8 mouse cellular contexts compared by ENCODE assay signal in the genomic region with DNA sequence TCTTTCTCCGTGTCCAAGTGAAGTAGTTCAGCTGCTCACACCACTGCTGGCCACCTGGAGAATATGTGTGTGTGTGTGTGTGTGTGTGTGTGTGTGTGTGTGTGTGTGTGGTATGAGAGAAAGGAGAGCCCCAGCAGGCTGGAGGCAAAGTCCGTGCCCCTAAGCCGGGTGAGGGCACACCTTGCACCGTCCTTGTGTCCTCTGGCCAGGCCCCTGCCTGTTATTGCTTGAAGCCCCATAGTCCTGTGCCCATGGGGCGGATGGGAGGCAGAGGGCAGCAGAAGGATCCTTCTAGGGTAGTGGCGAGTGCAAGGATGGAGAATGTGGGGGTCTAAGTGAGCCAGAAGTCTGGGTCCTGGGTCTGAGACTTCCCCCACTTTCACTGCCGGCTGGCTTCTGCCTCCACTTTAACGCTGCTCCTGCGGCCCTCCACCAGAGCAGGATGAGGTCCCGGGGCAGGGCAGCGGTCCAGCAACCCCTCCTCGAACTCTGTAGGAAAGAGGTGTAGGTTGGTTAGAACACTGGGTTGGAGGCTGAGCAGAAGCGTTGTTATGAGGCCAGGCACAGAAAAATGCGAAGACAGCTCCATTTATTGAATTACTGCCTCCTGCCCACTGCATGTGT. TPM values are rescaled to one million over a fixed set of nuclear protein-coding genes. Genes with fewer than 3 reads are reported as not detected.
DNase-seq lines count a peak whose midpoint lies in the region; ATAC-seq lines count a peak whose summit lies in the region.

No protein-coding gene starts in this region.

- peak overlapping the region; percentile 44 for H3K4me3 ChIP-seq in heart, embryonic 13.5 days
- H3K4me3 ChIP-seq in midbrain, embryonic 13.5 days (replicated peaks) = no peak overlapping the region

- ATAC-seq in heart, embryonic 13.5 days (ENCODE audit: extremely low read depth, insufficient number of reproducible peaks, low FRiP score, low TSS enrichment) = no peak
- no peak for ATAC-seq in midbrain, embryonic 13.5 days

- peaks cover 6% of the 10 kb centered on the region for H3K27me3 ChIP-seq in heart, embryonic 13.5 days (replicated peaks)
- H3K27me3 ChIP-seq in midbrain, embryonic 13.5 days = peaks cover 79% of the 10 kb centered on the region

- 21% methylated on average over 14 of the region's 14 CpGs for WGBS in heart, embryonic 13.5 days
- 14% methylated on average over 14 of the region's 14 CpGs for WGBS in midbrain, embryonic 13.5 days

- peak overlapping the region; percentile 76 for H3K9ac ChIP-seq in heart, embryonic 13.5 days
- no peak overlapping the region for H3K9ac ChIP-seq in midbrain, embryonic 13.5 days (replicated peaks)

- peaks cover 58% of the 10 kb centered on the region for H3K4me1 ChIP-seq in heart, embryonic 13.5 days
- peaks cover 36% of the 10 kb centered on the region for H3K4me1 ChIP-seq in midbrain, embryonic 13.5 days (replicated peaks)

- H3K9me3 ChIP-seq in heart, embryonic 13.5 days = no peaks in the 10 kb centered on the region
- no peaks in the 10 kb centered on the region for H3K9me3 ChIP-seq in midbrain, embryonic 13.5 days

- peak overlapping the region; percentile 68 for H3K4me2 ChIP-seq in heart, embryonic 13.5 days
- peak overlapping the region; percentile 36 for H3K4me2 ChIP-seq in midbrain, embryonic 13.5 days (replicated peaks)

- peaks cover 66% of the 10 kb centered on the region for H3K36me3 ChIP-seq in heart, embryonic 13.5 days
- H3K36me3 ChIP-seq in midbrain, embryonic 13.5 days = no peaks in the 10 kb centered on the region

- H3K27ac ChIP-seq in heart, embryonic 13.5 days (replicated peaks) = peak overlapping the region; percentile 84
- no peak overlapping the region for H3K27ac ChIP-seq in midbrain, embryonic 13.5 days

- DNase-seq in adrenal gland, postnatal 25 days = peak; percentile 30
- DNase-seq in adrenal gland, adult 18-20 months (ENCODE audit: low spot score in 2 of 2) = no peak
- peak; percentile 19 to 23 for DNase-seq in B cell, adult 2 months
- DNase-seq in kidney, postnatal 10 days = peak; percentile 64
- DNase-seq in left cerebral cortex, adult 18-20 months (ENCODE audit: low spot score in 2 of 2) = no peak
- DNase-seq in spleen, postnatal 36 days (ENCODE audit: low spot score in 2 of 2) = no peak

RNA-seq across cellular contexts. Expression of a gene that starts 5.3 kb away (rescaled TPM):
- total RNA-seq in adrenal gland, postnatal 25 days (2021) = 9.6 and 13.7 TPM in 2 replicates
- total RNA-seq in adrenal gland, adult 18-20 months (2021) = 1 to 10 TPM; 5.0 to 5.4 TPM
- 7.1 and 7.4 TPM in 2 replicates for polyA plus RNA-seq in heart, embryonic 13.5 days (2015; fragmentation: Nextera tagmentation; extraction: Ambion mirVana)
- polyA plus RNA-seq in midbrain, embryonic 13.5 days (2015; fragmentation: Nextera tagmentation; extraction: Ambion mirVana) = 4.6 and 4.8 TPM in 2 replicates
- total RNA-seq in left cerebral cortex, adult 18-20 months (2021) = 1 to 10 TPM; 4.6 to 5.1 TPM

RNA-seq across cellular contexts. Expression of a gene that starts 7.0 kb away (rescaled TPM):
- total RNA-seq in adrenal gland, postnatal 25 days (2021) = 19.0 and 21.7 TPM in 2 replicates
- 10 to 100 TPM; 23.4 to 38.0 TPM for total RNA-seq in adrenal gland, adult 18-20 months (2021)
- 9.7 and 10.4 TPM in 2 replicates for polyA plus RNA-seq in heart, embryonic 13.5 days (2015; fragmentation: Nextera tagmentation; extraction: Ambion mirVana)
- polyA plus RNA-seq in midbrain, embryonic 13.5 days (2015; fragmentation: Nextera tagmentation; extraction: Ambion mirVana) = 1.2 and 1.8 TPM in 2 replicates
- 10 to 100 TPM; 58.2 to 71.7 TPM for total RNA-seq in left cerebral cortex, adult 18-20 months (2021)

RNA-seq across cellular contexts. Expression of a gene that starts 18.6 kb away (rescaled TPM):
- 117 and 121 TPM in 2 replicates for total RNA-seq in adrenal gland, postnatal 25 days (2021)
- total RNA-seq in adrenal gland, adult 18-20 months (2021) = 100 to 1,000 TPM in 1 of 2 experiments, 10 to 100 TPM in 1; 87.7 to 105 TPM
- polyA plus RNA-seq in heart, embryonic 13.5 days (2015; fragmentation: Nextera tagmentation; extraction: Ambion mirVana) = 24.5 and 24.6 TPM in 2 replicates
- 3.8 and 4.3 TPM in 2 replicates for polyA plus RNA-seq in midbrain, embryonic 13.5 days (2015; fragmentation: Nextera tagmentation; extraction: Ambion mirVana)
- total RNA-seq in left cerebral cortex, adult 18-20 months (2021) = 10 to 100 TPM; 15.9 to 17.8 TPM

RNA-seq across cellular contexts. Expression of a gene that starts 40.5 kb away (rescaled TPM):
- total RNA-seq in adrenal gland, postnatal 25 days (2021) = 196 and 254 TPM in 2 replicates
- total RNA-seq in adrenal gland, adult 18-20 months (2021) = 100 to 1,000 TPM; 145 to 148 TPM
- polyA plus RNA-seq in heart, embryonic 13.5 days (2015; fragmentation: Nextera tagmentation; extraction: Ambion mirVana) = 30.7 and 37.9 TPM in 2 replicates
- polyA plus RNA-seq in midbrain, embryonic 13.5 days (2015; fragmentation: Nextera tagmentation; extraction: Ambion mirVana) = 98.2 and 99.4 TPM in 2 replicates
- 100 to 1,000 TPM; 264 to 276 TPM for total RNA-seq in left cerebral cortex, adult 18-20 months (2021)

RNA-seq across cellular contexts. Expression of a gene that starts 43.6 kb away (rescaled TPM):
- 0.33 and 1.1 TPM in 2 replicates for total RNA-seq in adrenal gland, postnatal 25 days (2021)
- 10 to 100 TPM in 1 of 2 experiments, under 1 TPM in 1; 0.83 to 35.2 TPM for total RNA-seq in adrenal gland, adult 18-20 months (2021)
- polyA plus RNA-seq in heart, embryonic 13.5 days (2015; fragmentation: Nextera tagmentation; extraction: Ambion mirVana) = 0.27 and 0.28 TPM in 2 replicates
- 0.28 and 0.53 TPM in 2 replicates for polyA plus RNA-seq in midbrain, embryonic 13.5 days (2015; fragmentation: Nextera tagmentation; extraction: Ambion mirVana)
- total RNA-seq in left cerebral cortex, adult 18-20 months (2021) = under 1 TPM; 0.77 to 0.88 TPM

Comparison
In these comparisons a context has a peak if more than half of its experiments do, and no peak if none do; other contexts are left out.
1. DNase-seq: peak in adrenal gland, postnatal 25 days (single experiment), B cell, adult 2 months (2 of 2) and kidney, postnatal 10 days (single experiment); none in adrenal gland, adult 18-20 months (0 of 2), left cerebral cortex, adult 18-20 months (0 of 2) and spleen, postnatal 36 days (0 of 2).